Mouse (Mus musculus) stomach, postnatal 0 days (tissue): ENCODE measurements around the gene Src.

Source experiments
- CTCF ChIP-seq: IDR thresholded peaks from 2 replicates; pipeline ENCODE4 v1.5.1; 2016; ENCODE audit warnings: antibody characterized with exemption, low read depth, mild to moderate bottlenecking, moderate library complexity
- EP300 ChIP-seq: optimal IDR thresholded peaks from 2 replicates; pipeline ENCODE3; 2016; ENCODE audit warnings: antibody characterized with exemption

GRCm38 (mm10) chr2:157434497-157434896 is 16.3 kb downstream of the Src start:
- TF ChIP-seq EP300, result no peak
- no peak for TF ChIP-seq CTCF
